In genomic region chr19:53599757-53600539, GRCm38 (mm10) we compare ENCODE assay signal across 8 mouse cellular contexts. TPM values are rescaled to one million over a fixed set of nuclear protein-coding genes. Genes with fewer than 3 reads are reported as not detected.
DNase-seq lines count a peak whose midpoint lies in the region; ATAC-seq lines count a peak whose summit lies in the region.

Smc3 (plus strand) TSS chr19:53600398.

- H3K4me2 ChIP-seq in lung, embryonic 16.5 days (ENCODE audit: low read depth, low read length): peak within 1 kb of the TSS; percentile 88

- H3K27me3 ChIP-seq in lung, embryonic 16.5 days (ENCODE audit: control insufficient read depth, insufficient read depth, low read depth, low read length): no peaks in the 10 kb centered on the region

- peak within 1 kb of the TSS; percentile 91 for H3K9ac ChIP-seq in lung, embryonic 16.5 days (ENCODE audit: low read length)

- peak within 1 kb of the TSS; percentile 80 for H3K4me3 ChIP-seq in lung, embryonic 16.5 days (ENCODE audit: low read length)

- peak; percentile 98 to 99 for ATAC-seq in hematopoietic stem cell, adult 5-6 weeks (replicated peaks in 1 of 2; ENCODE audit: insufficient read depth in 1 of 2, low FRiP score in 2 of 2, low TSS enrichment in 1 of 2, low read depth in 1 of 2, poor library complexity in 2 of 2, severe bottlenecking in 2 of 2)
- peak; percentile 98 for ATAC-seq in lung, embryonic 16.5 days (ENCODE audit: low read depth)

- H3K9me3 ChIP-seq in lung, embryonic 16.5 days (ENCODE audit: control insufficient read depth, low read length): no peaks in the 10 kb centered on the region

- peak; percentile 96 for DNase-seq in MEL-GATA-1-ER (ENCODE audit: extremely low read depth, low read depth)
- DNase-seq in cerebellum, adult 8-10 months: peak; percentile 99
- peak; percentile 98 for DNase-seq in forelimb bud, embryonic 11.5 days (ENCODE audit: low read depth, low spot score)
- DNase-seq in layer of hippocampus, adult 9-10 months (ENCODE audit: low spot score): peak; percentile 98
- DNase-seq in ovary, postnatal 10 days (ENCODE audit: low spot score): peak; percentile 97
- DNase-seq in thymus, postnatal 10 days (ENCODE audit: low spot score in 2 of 2): peak; percentile 99

- H3K4me1 ChIP-seq in lung, embryonic 16.5 days (replicated peaks; ENCODE audit: control insufficient read depth, insufficient read depth, low read length): peaks cover 13% of the 10 kb centered on the region

- WGBS in lung, embryonic 16.5 days: under 1% methylated on average over 64 of the region's 70 CpGs

- peak within 1 kb of the TSS; percentile 94 for H3K27ac ChIP-seq in lung, embryonic 16.5 days (ENCODE audit: low read length)

- peaks cover 4% of the 10 kb centered on the region; the same call in 1 of the 2 replicates for H3K36me3 ChIP-seq in lung, embryonic 16.5 days (ENCODE audit: control insufficient read depth, insufficient read depth, low read length)

RNA-seq across cellular contexts. Expression of gene Smc3, which starts in this region (rescaled TPM):
- total RNA-seq in hematopoietic stem cell, adult 5-6 weeks (2017): 149 and 174 TPM in 2 replicates
- 64.2 and 69.8 TPM in 2 replicates for polyA plus RNA-seq in lung, embryonic 16.5 days (2015; fragmentation: Nextera tagmentation; extraction: Ambion mirVana)

Comparison
In these comparisons a context has a peak if more than half of its experiments do, and no peak if none do; other contexts are left out.
1. Peak in every context shown above with its lines: DNase-seq, ATAC-seq, H3K4me3 ChIP-seq and H3K27ac ChIP-seq.